Mouse (Mus musculus): Measurements from ENCODE around the gene Ccni.

- TF ChIP-seq CTCF (IDR thresholded peaks at IDR 0.05; ENCODE audit: low read depth), result no peak
- TF ChIP-seq EP300 (optimal IDR thresholded peaks at IDR 0.05), result no peak
Measured at GRCm38 (mm10) chr5:93207555-93207954, 1.3 kb upstream of the Ccni start.

Data from stomach, postnatal 0 days (tissue).